Mouse (Mus musculus) myocyte (in vitro differentiated cells): ENCODE measurements around the gene Ypel4.

Source experiments
- CEBPB ChIP-seq: IDR thresholded peaks from 2 replicates; pipeline ENCODE4 v1.6.1; 2011; ENCODE audit warnings: mild to moderate bottlenecking, moderate library complexity; ENCODE audit not compliant: poor library complexity, insufficient read depth, severe bottlenecking
- E2F4 ChIP-seq: IDR thresholded peaks from one replicate; pipeline ENCODE4 v1.6.1; 2011; ENCODE audit warnings: mild to moderate bottlenecking, control low read depth, moderate library complexity; ENCODE audit not compliant: insufficient read depth
- MAX ChIP-seq: IDR thresholded peaks from one replicate; pipeline ENCODE4 v1.6.1; 2011; ENCODE audit warnings: low read depth, mild to moderate bottlenecking, control low read depth
- MYOD1 ChIP-seq, 3 experiments: IDR thresholded peaks; one replicate each; pipeline ENCODE4 v1.6.1; 2011; ENCODE audit warnings: control low read depth in 2 of 3, low read depth in 2 of 3, mild to moderate bottlenecking in 2 of 3, moderate library complexity in 1 of 3; ENCODE audit not compliant: insufficient read length in 2 of 3, control insufficient read depth in 1 of 3
- MYOG ChIP-seq, 3 experiments: IDR thresholded peaks; one replicate each; pipeline ENCODE4 v1.6.1; 2011; ENCODE audit warnings: control low read depth in 2 of 3, low read depth in 2 of 3, mild to moderate bottlenecking in 2 of 3; ENCODE audit not compliant: insufficient read length in 2 of 3, control insufficient read depth in 1 of 3, insufficient read depth in 1 of 3
- POLR2A ChIP-seq: IDR thresholded peaks from one replicate; pipeline ENCODE4 v1.6.1; 2011; ENCODE audit warnings: low read depth, mild to moderate bottlenecking, control low read depth, moderate library complexity; ENCODE audit not compliant: insufficient read length
- POLR2AphosphoS2 ChIP-seq: IDR thresholded peaks from one replicate; pipeline ENCODE4 v1.6.1; 2011; ENCODE audit warnings: low read depth, control low read depth; ENCODE audit not compliant: insufficient read length
- REST ChIP-seq: IDR thresholded peaks from one replicate; pipeline ENCODE4 v1.6.1; 2011; ENCODE audit warnings: mild to moderate bottlenecking, control low read depth, moderate library complexity; ENCODE audit not compliant: insufficient read depth, insufficient read length
- TCF12 ChIP-seq: IDR thresholded peaks from one replicate; pipeline ENCODE4 v1.6.1; 2011; ENCODE audit warnings: mild to moderate bottlenecking, control low read depth; ENCODE audit not compliant: poor library complexity, insufficient read depth, severe bottlenecking
- TCF3 ChIP-seq: IDR thresholded peaks from one replicate; pipeline ENCODE4 v1.6.1; 2011; ENCODE audit warnings: low read depth, control low read depth; ENCODE audit not compliant: insufficient read length
- USF1 ChIP-seq: IDR thresholded peaks from one replicate; pipeline ENCODE4 v1.6.1; 2011; ENCODE audit warnings: low read depth, mild to moderate bottlenecking, control low read depth, moderate library complexity

DNA sequence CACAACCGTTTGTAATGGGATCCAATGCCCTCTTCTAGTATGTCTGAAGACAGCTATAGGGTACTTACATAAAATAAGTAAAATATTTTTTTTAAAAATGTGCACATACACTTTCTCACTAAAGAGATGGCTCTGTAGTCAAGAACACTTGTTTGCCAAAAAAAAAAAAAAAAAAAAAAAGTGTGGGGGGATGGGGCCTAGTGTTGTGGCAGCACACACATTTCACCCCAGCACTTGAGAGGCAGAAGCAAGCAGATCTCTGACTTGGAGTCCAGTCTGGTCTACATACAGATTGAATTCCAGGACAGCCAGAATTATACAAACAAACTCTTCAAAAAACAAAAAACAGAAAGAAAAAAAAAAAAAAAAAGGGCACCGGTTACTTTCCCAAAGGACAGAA is 13.1 kb upstream of the Ypel4 start:
- no peak for TF ChIP-seq POLR2A
- no peak for TF ChIP-seq POLR2AphosphoS2
- no peak for TF ChIP-seq E2F4
- TF ChIP-seq MYOD1 (IDR thresholded peaks at IDR 0.05; ENCODE audit: control insufficient read depth in 1 of 3, insufficient read length in 2 of 3, low read depth in 2 of 3), result no peak
- TF ChIP-seq TCF12, result no peak
- TF ChIP-seq CEBPB, result no peak
- no peak for TF ChIP-seq MAX
- no peak for TF ChIP-seq USF1
- TF ChIP-seq REST, result no peak
- TF ChIP-seq MYOG (IDR thresholded peaks at IDR 0.05; ENCODE audit: control insufficient read depth in 1 of 3, insufficient read depth in 1 of 3, insufficient read length in 2 of 3, low read depth in 2 of 3), result no peak
- TF ChIP-seq TCF3, result no peak
